Mouse (Mus musculus): ENCODE measurements around the gene S100a3. TPM values are rescaled to one million over a fixed set of nuclear protein-coding genes. Genes with fewer than 3 reads are reported as not detected.
A peak's percentile ranks its signal among the peaks of the same experiment; 100 is the strongest.

S100a3 gene
- polyA plus RNA-seq, 1 experiment from 2014 or later, result 0.44 TPM

GRCm38 (mm10) chr3:90614611-90615251, 54.4 kb downstream of the S100a3 start:
- Histone ChIP-seq H3K9ac (replicated peaks; ENCODE audit: low read length) (no peak overlapping the region), H3K4me1 (ENCODE audit: insufficient read depth, low read length) (peaks cover 13% of the 10 kb centered on the region), H3K27ac (ENCODE audit: low read length) (no peak overlapping the region), H3K4me2 (replicated peaks; ENCODE audit: low read depth, low read length) (peak overlapping the region; percentile 28; the same call in 1 of the 2 replicates), H3K27me3 (ENCODE audit: insufficient read depth, low read length) (no peaks in the 10 kb centered on the region), H3K36me3 (ENCODE audit: insufficient read depth, low read length) (no peaks in the 10 kb centered on the region), H3K9me3 (ENCODE audit: low read length) (peaks cover 6% of the 10 kb centered on the region; the same call in 1 of the 2 replicates), H3K4me3 (ENCODE audit: low read length) (no peak overlapping the region)
- 68% methylated on average over 11 of the region's 11 CpGs for WGBS
- peak; percentile 18; the same call in 1 of the 2 replicates for ATAC-seq (ENCODE audit: low FRiP score, low TSS enrichment)

GRCm38 (mm10) chr3:90615415-90615814, 55.0 kb downstream of the S100a3 start:
- H3K9ac ChIP-seq (replicated peaks; ENCODE audit: low read length), result no peak overlapping the region
- H3K27me3 ChIP-seq (ENCODE audit: insufficient read depth, low read length), result no peaks in the 10 kb centered on the region
- H3K4me1 ChIP-seq (ENCODE audit: insufficient read depth, low read length), result peaks cover 13% of the 10 kb centered on the region
- 5% methylated on average over 7 of the region's 7 CpGs for WGBS
- peak overlapping the region; percentile 28; the same call in 1 of the 2 replicates for H3K4me2 ChIP-seq (replicated peaks; ENCODE audit: low read depth, low read length)
- no peak overlapping the region for H3K27ac ChIP-seq (ENCODE audit: low read length)
- H3K4me3 ChIP-seq (ENCODE audit: low read length), result no peak overlapping the region
- peak; percentile 73 for ATAC-seq (ENCODE audit: low FRiP score, low TSS enrichment)
- H3K9me3 ChIP-seq (ENCODE audit: low read length), result peaks cover 6% of the 10 kb centered on the region; the same call in 1 of the 2 replicates
- no peaks in the 10 kb centered on the region for H3K36me3 ChIP-seq (ENCODE audit: insufficient read depth, low read length)

GRCm38 (mm10) chr3:90615911-90616310, 55.5 kb downstream of the S100a3 start:
- Histone ChIP-seq H3K36me3 (ENCODE audit: insufficient read depth, low read length) (no peaks in the 10 kb centered on the region), H3K4me3 (ENCODE audit: low read length) (no peak overlapping the region), H3K4me1 (ENCODE audit: insufficient read depth, low read length) (peaks cover 13% of the 10 kb centered on the region), H3K27me3 (ENCODE audit: insufficient read depth, low read length) (no peaks in the 10 kb centered on the region), H3K27ac (ENCODE audit: low read length) (no peak overlapping the region), H3K4me2 (replicated peaks; ENCODE audit: low read depth, low read length) (0 out of 2 replicates have a peak overlapping the region, but pooled peaks have one; percentile 28), H3K9ac (replicated peaks; ENCODE audit: low read length) (no peak overlapping the region), H3K9me3 (ENCODE audit: low read length) (peaks cover 6% of the 10 kb centered on the region; the same call in 1 of the 2 replicates)
- ATAC-seq (ENCODE audit: low FRiP score, low TSS enrichment), result no peak
- whole genome bisulfite sequencing, result 82% methylated on average over 1 of the region's 1 CpGs

- 6% methylated on average over 1 of the region's 1 CpGs for WGBS
- Histone ChIP-seq H3K9me3 (ENCODE audit: low read length) (peaks cover 6% of the 10 kb centered on the region; the same call in 1 of the 2 replicates), H3K36me3 (ENCODE audit: insufficient read depth, low read length) (no peaks in the 10 kb centered on the region), H3K4me2 (replicated peaks; ENCODE audit: low read depth, low read length) (no peak overlapping the region), H3K27me3 (ENCODE audit: insufficient read depth, low read length) (no peaks in the 10 kb centered on the region), H3K9ac (replicated peaks; ENCODE audit: low read length) (no peak overlapping the region), H3K4me3 (ENCODE audit: low read length) (no peak overlapping the region), H3K27ac (ENCODE audit: low read length) (no peak overlapping the region), H3K4me1 (ENCODE audit: insufficient read depth, low read length) (peaks cover 10% of the 10 kb centered on the region)
- no peak for ATAC-seq (ENCODE audit: low FRiP score, low TSS enrichment)
These were observed 57.2 kb downstream of the S100a3 start for GRCm38 (mm10) chr3:90617586-90617985.

- Histone ChIP-seq H3K36me3 (ENCODE audit: insufficient read depth, low read length) (no peaks in the 10 kb centered on the region), H3K27me3 (ENCODE audit: insufficient read depth, low read length) (no peaks in the 10 kb centered on the region), H3K27ac (ENCODE audit: low read length) (no peak overlapping the region), H3K4me1 (ENCODE audit: insufficient read depth, low read length) (peaks cover 3% of the 10 kb centered on the region), H3K4me2 (replicated peaks; ENCODE audit: low read depth, low read length) (no peak overlapping the region), H3K4me3 (ENCODE audit: low read length) (no peak overlapping the region), H3K9ac (replicated peaks; ENCODE audit: low read length) (no peak overlapping the region), H3K9me3 (ENCODE audit: low read length) (peaks cover 6% of the 10 kb centered on the region; the same call in 1 of the 2 replicates)
- 46% methylated on average over 7 of the region's 7 CpGs for WGBS
- ATAC-seq (ENCODE audit: low FRiP score, low TSS enrichment), result no peak
These were observed 61.2 kb downstream of the S100a3 start for GRCm38 (mm10) chr3:90621552-90621951.

GRCm38 (mm10) chr3:90623435-90624071, 63.2 kb downstream of the S100a3 start:
- Histone ChIP-seq H3K36me3 (ENCODE audit: insufficient read depth, low read length) (no peaks in the 10 kb centered on the region), H3K27ac (ENCODE audit: low read length) (no peak overlapping the region), H3K4me3 (ENCODE audit: low read length) (no peak overlapping the region), H3K9ac (replicated peaks; ENCODE audit: low read length) (no peak overlapping the region), H3K27me3 (ENCODE audit: insufficient read depth, low read length) (no peaks in the 10 kb centered on the region), H3K4me2 (replicated peaks; ENCODE audit: low read depth, low read length) (no peak overlapping the region), H3K4me1 (ENCODE audit: insufficient read depth, low read length) (peaks cover 3% of the 10 kb centered on the region), H3K9me3 (ENCODE audit: low read length) (no peaks in the 10 kb centered on the region)
- peak; percentile 33; the same call in 1 of the 2 replicates for ATAC-seq (ENCODE audit: low FRiP score, low TSS enrichment)
- 23% methylated on average over 2 of the region's 2 CpGs for WGBS

GRCm38 (mm10) chr3:90625496-90625895, 65.1 kb downstream of the S100a3 start:
- no peak overlapping the region for H3K27ac ChIP-seq (ENCODE audit: low read length)
- 55% methylated on average over 5 of the region's 5 CpGs for WGBS

GRCm38 (mm10) chr3:90626266-90627021, 66.1 kb downstream of the S100a3 start:
- Histone ChIP-seq H3K36me3 (ENCODE audit: insufficient read depth, low read length) (no peaks in the 10 kb centered on the region), H3K4me2 (replicated peaks; ENCODE audit: low read depth, low read length) (no peak overlapping the region), H3K9ac (replicated peaks; ENCODE audit: low read length) (no peak overlapping the region), H3K4me1 (ENCODE audit: insufficient read depth, low read length) (peaks cover 3% of the 10 kb centered on the region), H3K27ac (ENCODE audit: low read length) (peak overlapping the region; percentile 25; the same call in 1 of the 2 replicates), H3K27me3 (ENCODE audit: insufficient read depth, low read length) (no peaks in the 10 kb centered on the region), H3K9me3 (ENCODE audit: low read length) (no peaks in the 10 kb centered on the region), H3K4me3 (ENCODE audit: low read length) (no peak overlapping the region)
- WGBS, result 69% methylated on average over 9 of the region's 9 CpGs
- ATAC-seq (ENCODE audit: low FRiP score, low TSS enrichment), result no peak

More at GRCm38 (mm10) chr3:90625496-90625895, 65.1 kb downstream of the S100a3 start:
- H3K27me3 ChIP-seq (ENCODE audit: insufficient read depth, low read length), result no peaks in the 10 kb centered on the region
- no peaks in the 10 kb centered on the region for H3K9me3 ChIP-seq (ENCODE audit: low read length)
- peaks cover 3% of the 10 kb centered on the region for H3K4me1 ChIP-seq (ENCODE audit: insufficient read depth, low read length)
- no peak for ATAC-seq (ENCODE audit: low FRiP score, low TSS enrichment)
- H3K4me3 ChIP-seq (ENCODE audit: low read length), result no peak overlapping the region
- no peak overlapping the region for H3K9ac ChIP-seq (replicated peaks; ENCODE audit: low read length)
- H3K36me3 ChIP-seq (ENCODE audit: insufficient read depth, low read length), result no peaks in the 10 kb centered on the region
- no peak overlapping the region for H3K4me2 ChIP-seq (replicated peaks; ENCODE audit: low read depth, low read length)

- 92% methylated on average over 5 of the region's 5 CpGs for WGBS
- Histone ChIP-seq H3K9me3 (ENCODE audit: low read length) (no peaks in the 10 kb centered on the region), H3K4me2 (replicated peaks; ENCODE audit: low read depth, low read length) (no peak overlapping the region), H3K9ac (replicated peaks; ENCODE audit: low read length) (no peak overlapping the region), H3K36me3 (ENCODE audit: insufficient read depth, low read length) (no peaks in the 10 kb centered on the region), H3K27ac (ENCODE audit: low read length) (no peak overlapping the region), H3K27me3 (ENCODE audit: insufficient read depth, low read length) (no peaks in the 10 kb centered on the region), H3K4me3 (ENCODE audit: low read length) (no peak overlapping the region), H3K4me1 (ENCODE audit: insufficient read depth, low read length) (peaks cover 3% of the 10 kb centered on the region)
- no peak for ATAC-seq (ENCODE audit: low FRiP score, low TSS enrichment)
These were observed 67.0 kb downstream of the S100a3 start for GRCm38 (mm10) chr3:90627366-90627765.
